Mouse (Mus musculus) MEL (cell line): Measurements from ENCODE around the gene Usp22. TPM values are rescaled to one million over a fixed set of nuclear protein-coding genes. Genes with fewer than 3 reads are reported as not detected.

Source experiments
- DNase-seq: peaks from one replicate; pipeline ENCODE4 v3.0.0; 2011; ENCODE audit warnings: low read depth, low spot score
- H3K27ac ChIP-seq: 2 replicates; pipeline ENCODE4 v1.5.1; 2012; ENCODE audit warnings: low read depth, mild to moderate bottlenecking, control low read depth, low read length, moderate library complexity; ENCODE audit not compliant: control insufficient read depth
- H3K27me3 ChIP-seq, 2 experiments: fragments of 150-350 bp in 1 of 2; sonication (generic) in 1 of 2; 2 replicates each; pipeline ENCODE4 v1.6.1; 2012; ENCODE audit warnings: low read length in 2 of 2, mild to moderate bottlenecking in 2 of 2, improper control_type of control experiment in 1 of 2, moderate library complexity in 1 of 2; ENCODE audit not compliant: insufficient read depth in 2 of 2, control insufficient read depth in 1 of 2
- H3K36me3 ChIP-seq, 2 experiments: 2 replicates each; pipeline ENCODE4 v1.6.1; 2012 to 2014; ENCODE audit warnings: low read length in 2 of 2, improper control_type of control experiment in 1 of 2, inconsistent platforms in 1 of 2, mild to moderate bottlenecking in 1 of 2; ENCODE audit not compliant: insufficient read depth in 2 of 2, control insufficient read depth in 1 of 2
- H3K4me1 ChIP-seq, 2 experiments: fragments of 150-350 bp in 1 of 2; sonication (generic) in 1 of 2; 2 replicates each; pipeline ENCODE4 v1.6.1; 2012; ENCODE audit warnings: low read length in 2 of 2, improper control_type of control experiment in 1 of 2, mild to moderate bottlenecking in 1 of 2; ENCODE audit not compliant: insufficient read depth in 2 of 2, control insufficient read depth in 1 of 2
- H3K4me3 ChIP-seq, 2 experiments: fragments of 150-350 bp in 1 of 2; sonication (generic) in 1 of 2; 2 replicates each; pipeline ENCODE4 v1.5.1; 2012; ENCODE audit warnings: low read depth in 2 of 2, low read length in 2 of 2, mild to moderate bottlenecking in 2 of 2, moderate library complexity in 2 of 2, control low read depth in 1 of 2, improper control_type of control experiment in 1 of 2; ENCODE audit not compliant: control insufficient read depth in 1 of 2, insufficient read depth in 1 of 2
- H3K79me2 ChIP-seq: 2 replicates; pipeline ENCODE4 v1.6.1; 2012; ENCODE audit warnings: mild to moderate bottlenecking, low read length, moderate library complexity; ENCODE audit not compliant: control insufficient read depth, poor library complexity, insufficient read depth
- H3K9ac ChIP-seq: 2 replicates; pipeline ENCODE4 v1.6.1; 2012; ENCODE audit warnings: low read depth, mild to moderate bottlenecking, control low read depth, low read length, moderate library complexity; ENCODE audit not compliant: control insufficient read depth, poor library complexity, severe bottlenecking
- H3K9me3 ChIP-seq: fragments of 150-350 bp; sonication (generic); replicated peaks from 2 replicates; pipeline ENCODE4 v1.6.1; 2012; ENCODE audit warnings: mild to moderate bottlenecking, low read length, improper control_type of control experiment, moderate library complexity; ENCODE audit not compliant: insufficient read depth
- CHD2 ChIP-seq: IDR thresholded peaks from 2 replicates; pipeline ENCODE4 v1.6.1; 2011; ENCODE audit warnings: low read length, improper control_type of control experiment
- EP300 ChIP-seq, 2 experiments: IDR thresholded peaks; 2 replicates each; pipeline ENCODE4 v1.6.1; 2011; ENCODE audit warnings: improper control_type of control experiment in 2 of 2, low read length in 2 of 2, low read depth in 1 of 2, mild to moderate bottlenecking in 1 of 2
- GATA1 ChIP-seq: IDR thresholded peaks from 2 replicates; pipeline ENCODE4 v1.6.1; 2011; ENCODE audit warnings: low read depth, low read length, improper control_type of control experiment
- HCFC1 ChIP-seq: IDR thresholded peaks from 2 replicates; pipeline ENCODE4 v1.6.1; 2012; ENCODE audit warnings: low read depth, mild to moderate bottlenecking, inconsistent platforms, low read length, improper control_type of control experiment, moderate library complexity
- JUND ChIP-seq: IDR thresholded peaks from 2 replicates; pipeline ENCODE4 v1.6.1; 2011; ENCODE audit warnings: low read depth, mild to moderate bottlenecking, improper control_type of control experiment, low read length
- MAZ ChIP-seq: IDR thresholded peaks from 2 replicates; pipeline ENCODE4 v1.6.1; 2012; ENCODE audit warnings: low read depth, mild to moderate bottlenecking, inconsistent platforms, low read length, improper control_type of control experiment
- MYB ChIP-seq: IDR thresholded peaks from 2 replicates; pipeline ENCODE4 v1.6.1; 2011; ENCODE audit warnings: mild to moderate bottlenecking, low read depth, low read length, improper control_type of control experiment
- NELFE ChIP-seq: IDR thresholded peaks from 2 replicates; pipeline ENCODE4 v1.6.1; 2011; ENCODE audit warnings: low read depth, low read length, improper control_type of control experiment
- POLR2A ChIP-seq, 2 experiments: IDR thresholded peaks; 2 replicates each; pipeline ENCODE4 v1.6.1; 2011 to 2012; ENCODE audit warnings: low read length in 2 of 2, mild to moderate bottlenecking in 2 of 2, control low read depth in 1 of 2, improper control_type of control experiment in 1 of 2, low read depth in 1 of 2, moderate library complexity in 1 of 2; ENCODE audit not compliant: control insufficient read depth in 1 of 2, insufficient read depth in 1 of 2, poor library complexity in 1 of 2
- POLR2AphosphoS2 ChIP-seq: IDR thresholded peaks from 2 replicates; pipeline ENCODE4 v1.6.1; 2011; ENCODE audit warnings: low read length, improper control_type of control experiment
- POLR2AphosphoS5 ChIP-seq: IDR thresholded peaks from 2 replicates; pipeline ENCODE4 v1.6.1; 2012; ENCODE audit warnings: low read depth, borderline replicate concordance, mild to moderate bottlenecking, inconsistent platforms, low read length, moderate library complexity, mixed read lengths
- RAD21 ChIP-seq: IDR thresholded peaks from 2 replicates; pipeline ENCODE4 v1.6.1; 2011; ENCODE audit warnings: mild to moderate bottlenecking, low read depth, low read length, improper control_type of control experiment
- TBP ChIP-seq: IDR thresholded peaks from 2 replicates; pipeline ENCODE4 v1.8.0; 2011; ENCODE audit warnings: low read depth, low read length, improper control_type of control experiment
- USF2 ChIP-seq, 2 experiments: IDR thresholded peaks; 2 replicates each; pipeline ENCODE4 v1.6.1; 2011 to 2012; ENCODE audit warnings: improper control_type of control experiment in 2 of 2, low read length in 2 of 2, borderline replicate concordance in 1 of 2, inconsistent platforms in 1 of 2, low read depth in 1 of 2, mild to moderate bottlenecking in 1 of 2; ENCODE audit not compliant: insufficient read depth in 1 of 2
- ZC3H11A ChIP-seq: IDR thresholded peaks from 2 replicates; pipeline ENCODE4 v1.6.1; 2012; ENCODE audit warnings: low read depth, mild to moderate bottlenecking, inconsistent platforms, low read length, improper control_type of control experiment
- ZNF384 ChIP-seq: IDR thresholded peaks from 2 replicates; pipeline ENCODE4 v1.6.1; 2012; ENCODE audit warnings: low read depth, mild to moderate bottlenecking, inconsistent platforms, low read length, improper control_type of control experiment
- polyA plus RNA-seq, 2 experiments: library from polyadenylated mRNA; stranded (reverse) in 1 of 2; unstranded in 1 of 2; fragments of >175 nt in 1 of 2; fragments of >200 nt in 1 of 2; gene quantifications; 2 replicates each; pipeline versions ENCODE4 v1.2.1 to v1.2.4; 2012; ENCODE audit warnings: low replicate concordance in 2 of 2, low read depth in 1 of 2; ENCODE audit not compliant: insufficient read length in 2 of 2, insufficient read depth in 1 of 2, missing spikeins in 1 of 2
- total RNA-seq: library from RNA; depleted of rRNA; stranded (reverse); fragments of 300-350 nt; gene quantifications from 2 replicates; pipeline ENCODE4 v1.2.3, GENCODE M21; 2012

Gene Usp22
- total and polyA plus RNA-seq, 3 experiments = 36.5 to 646 (median 36.9) TPM

- Histone ChIP-seq H3K9me3 (no peaks in the 10 kb centered on the region), H3K4me3 (no peak overlapping the region), H3K27me3 (peaks cover 4 to 5% of the 10 kb centered on the region in 2 experiments; a peak in 3 of 4 replicates), H3K36me3 (no peaks in the 10 kb centered on the region), H3K9ac (no peak overlapping the region), H3K4me1 (no peaks in the 10 kb centered on the region), H3K79me2 (no peaks in the 10 kb centered on the region), H3K27ac (no peak overlapping the region)
- DNase-seq = no peak
- TF ChIP-seq EP300 (IDR thresholded peaks at IDR 0.05; ENCODE audit: low read depth in 1 of 2, low read length in 2 of 2) (0 out of 4 replicates have a peak, but pooled peaks of 1 of the 2 experiments have one; percentile 12), CHD2 (no peak), POLR2A (IDR thresholded peaks at IDR 0.05; ENCODE audit: control insufficient read depth in 1 of 2, insufficient read depth in 1 of 2, low read depth in 1 of 2, low read length in 2 of 2, poor library complexity in 1 of 2) (no peak)
These were observed 33.5 kb upstream of the Usp22 start for GRCm38 (mm10) chr11:61208316-61208715.

GRCm38 (mm10) chr11:61207487-61208246, 32.8 kb upstream of the Usp22 start, which contains the start of gene Aldh3a1:
Gene Aldh3a1, plus strand, starts transcription at chr11:61207537.
- no peaks in the 10 kb centered on the region for H3K9me3 ChIP-seq
- H3K4me3 ChIP-seq = no peak within 1 kb of the TSS
- no peak for DNase-seq
- TF ChIP-seq MYB = no peak
- TF ChIP-seq JUND = no peak
- no peak for TF ChIP-seq MAZ
- no peak for TF ChIP-seq TBP
- no peak for TF ChIP-seq USF2 (IDR thresholded peaks at IDR 0.05; ENCODE audit: borderline replicate concordance in 1 of 2, insufficient read depth in 1 of 2, low read depth in 1 of 2, low read length in 2 of 2)
- no peak for TF ChIP-seq ZC3H11A
- TF ChIP-seq HCFC1 = no peak
- TF ChIP-seq EP300 (IDR thresholded peaks at IDR 0.05; ENCODE audit: low read depth in 1 of 2, low read length in 2 of 2) = no peak
- no peak for TF ChIP-seq GATA1
- TF ChIP-seq NELFE = no peak
- no peak for TF ChIP-seq POLR2AphosphoS2
- no peak for TF ChIP-seq POLR2AphosphoS5
- TF ChIP-seq RAD21 = no peak
- no peak for TF ChIP-seq ZNF384
- no peaks in the 10 kb centered on the region for H3K4me1 ChIP-seq
- no peak within 1 kb of the TSS for H3K27ac ChIP-seq
- H3K9ac ChIP-seq = no peak within 1 kb of the TSS
- no peaks in the 10 kb centered on the region for H3K36me3 ChIP-seq
- H3K79me2 ChIP-seq = no peaks in the 10 kb centered on the region
- peaks cover 4 to 5% of the 10 kb centered on the region in 2 experiments; a peak in 3 of 4 replicates for H3K27me3 ChIP-seq
